Mouse (Mus musculus) gastrocnemius, postnatal 25 days (tissue): ENCODE measurements around the gene Arhgef6. TPM values are rescaled to one million over a fixed set of nuclear protein-coding genes. Genes with fewer than 3 reads are reported as not detected.

ENCODE experiments used
- DNase-seq: peaks from one replicate; pipeline ENCODE4 v3.0.0; 2022
- total RNA-seq, 2 experiments: library from RNA; stranded (reverse); gene quantifications; 1 replicate in 1 of 2; 2 replicates in 1 of 2; pipeline ENCODE4 v1.2.3; 2021

Arhgef6 gene
- total RNA-seq, 2 experiments from 2014 or later, result 66.2 to 87.9 TPM

DNA sequence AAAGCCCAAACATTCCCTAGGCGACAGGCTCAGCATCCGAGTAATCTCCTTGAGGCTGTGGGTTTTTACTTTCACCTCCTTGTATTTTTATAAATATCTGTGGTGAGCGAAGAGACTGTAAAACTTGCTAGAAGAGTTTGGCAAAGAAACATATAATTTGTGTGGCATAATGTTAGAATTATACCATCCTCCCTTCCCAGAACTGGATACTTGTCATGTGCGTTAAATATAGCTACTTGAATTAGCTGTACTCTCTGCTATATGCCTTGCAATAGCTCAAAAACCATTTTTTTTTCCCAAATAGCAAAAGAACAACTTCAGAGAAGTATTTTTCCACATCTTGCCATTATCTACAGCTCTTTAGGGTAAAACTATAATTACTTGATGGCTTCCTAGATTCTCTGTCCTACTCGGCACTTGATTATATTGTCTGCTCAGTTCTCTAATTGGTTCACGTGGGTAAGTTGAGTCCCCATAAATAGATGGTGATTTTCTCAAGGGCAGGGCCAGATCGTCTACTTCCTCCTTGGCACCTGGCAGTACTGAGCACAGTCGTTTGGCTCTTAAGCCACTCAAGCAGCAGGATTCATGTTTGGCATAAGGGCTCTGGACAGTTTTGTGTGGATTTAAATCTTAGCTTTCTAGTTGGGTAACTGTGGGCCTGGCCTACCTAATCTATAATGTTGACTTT lies 35.2 kb downstream of the Arhgef6 start:
- no peak for DNase-seq

DNA sequence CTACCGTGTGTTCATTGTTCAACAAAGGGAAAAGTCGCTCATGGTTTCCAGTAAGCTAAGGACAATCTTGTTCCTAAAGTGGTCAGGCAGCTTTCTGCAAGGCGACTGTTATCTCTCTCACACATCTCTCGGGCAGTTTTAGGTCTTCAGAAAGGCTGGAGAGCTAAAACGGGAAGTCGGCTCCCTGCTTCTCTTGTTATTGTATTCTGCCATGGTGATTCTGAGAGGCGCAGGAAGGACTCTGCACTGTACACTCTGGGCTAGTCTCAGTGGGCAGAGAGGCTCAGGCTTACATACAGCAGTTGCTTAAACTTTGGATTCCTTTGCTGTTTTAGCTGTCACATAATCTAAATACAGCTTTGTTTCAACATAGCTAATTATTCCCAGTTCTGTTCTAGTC lies 39.6 kb downstream of the Arhgef6 start:
- DNase-seq, result no peak

GRCm38 (mm10) chrX:57288458-57288857 lies 50.1 kb downstream of the Arhgef6 start:
- no peak for DNase-seq

DNA sequence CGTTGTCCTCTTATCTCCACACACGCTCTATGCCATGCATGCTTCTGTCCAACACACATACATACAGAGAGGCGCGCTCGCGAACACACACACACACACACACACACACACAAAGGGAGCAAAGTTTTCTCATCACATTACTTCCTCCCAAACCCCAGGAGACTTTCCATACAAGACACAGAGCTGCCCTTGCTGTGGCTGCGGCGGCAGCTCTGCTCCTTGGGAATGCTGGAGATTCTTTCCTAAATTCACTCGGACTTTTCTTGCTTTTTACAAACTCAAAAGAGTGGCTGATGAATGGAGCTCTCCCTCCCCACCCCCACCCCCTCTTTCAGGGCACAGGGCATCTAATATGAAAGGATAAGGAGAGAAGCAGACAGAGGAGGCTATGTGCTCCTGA lies 52.2 kb downstream of the Arhgef6 start:
- DNase-seq, result no peak

DNA sequence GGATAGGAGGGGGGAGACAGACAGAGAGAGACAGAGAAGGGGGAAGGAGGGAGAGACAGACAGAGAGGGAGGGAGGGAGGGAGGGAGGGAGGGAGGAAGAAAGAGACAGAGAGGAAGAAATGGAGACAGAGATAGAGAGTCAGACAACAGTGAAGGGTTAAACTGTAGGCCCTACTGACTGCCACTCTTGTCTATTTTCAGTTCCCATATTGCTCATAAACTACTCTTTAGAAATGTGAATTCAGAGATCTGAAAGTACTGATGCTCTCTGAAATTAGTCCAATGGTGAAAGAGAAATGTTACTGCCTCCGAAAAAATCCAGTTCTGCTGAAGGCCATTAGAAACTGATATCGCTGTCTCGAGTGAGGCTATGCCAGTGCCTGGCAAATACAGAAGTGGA lies 56.3 kb downstream of the Arhgef6 start:
- no peak for DNase-seq

DNA sequence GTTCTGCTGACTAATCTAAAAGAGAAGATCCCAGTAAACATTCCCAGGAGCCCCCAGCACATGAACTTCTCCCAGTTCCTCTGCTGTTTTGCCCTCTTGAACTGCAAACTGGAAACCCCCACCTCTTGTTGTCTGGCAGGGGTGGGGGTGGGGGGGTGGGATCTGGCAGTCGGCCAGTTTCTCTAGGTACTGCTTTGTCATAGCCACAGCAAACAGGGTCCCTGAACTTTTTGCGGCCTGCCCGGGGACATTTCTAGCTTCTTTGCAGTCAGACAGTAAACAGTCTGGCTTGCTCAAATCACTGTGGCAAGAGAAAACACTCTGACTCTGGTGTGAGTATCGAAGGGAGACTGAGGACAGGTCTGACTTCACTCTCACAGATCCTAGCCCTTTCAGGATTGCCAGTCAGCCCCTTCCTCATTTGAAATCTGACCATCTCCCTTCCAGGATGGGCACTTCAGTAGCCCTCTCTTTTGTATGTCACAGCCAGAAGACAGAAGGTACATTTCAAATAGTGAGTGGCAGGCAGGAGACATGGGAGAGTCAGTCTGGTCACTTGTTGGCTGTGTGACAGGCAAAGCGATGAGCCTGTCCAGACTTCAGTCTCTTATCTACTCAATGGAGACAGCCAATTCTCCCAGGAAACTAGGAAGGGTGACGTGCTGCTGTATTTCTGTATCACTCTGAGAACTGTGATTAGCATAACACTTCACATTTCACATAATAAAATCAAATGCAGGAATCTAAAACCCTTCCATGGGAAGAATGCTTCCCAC lies 60.8 kb downstream of the Arhgef6 start:
- no peak for DNase-seq

DNA sequence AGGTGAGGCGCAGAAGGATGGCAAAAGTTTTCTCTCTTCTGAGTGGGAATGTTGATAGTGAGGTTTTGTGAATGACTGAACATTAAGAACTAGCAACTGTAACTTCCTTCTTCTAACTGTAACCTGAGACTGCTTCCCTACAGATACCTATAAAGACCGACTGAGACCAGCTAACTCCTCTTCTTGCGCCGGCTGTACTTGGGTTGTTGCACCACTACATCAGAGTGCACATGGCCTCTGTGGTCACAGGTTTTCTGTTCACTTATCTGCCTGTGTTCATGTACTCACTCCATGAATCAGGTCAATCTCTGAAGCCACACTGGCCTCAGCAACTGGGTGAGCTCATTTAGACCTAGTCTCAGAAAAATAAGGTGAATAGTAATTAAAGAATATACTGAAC lies 75.0 kb downstream of the Arhgef6 start:
- DNase-seq, result no peak

GRCm38 (mm10) chrX:57260744-57261143 lies 77.8 kb downstream of the Arhgef6 start:
- DNase-seq, result no peak

DNA sequence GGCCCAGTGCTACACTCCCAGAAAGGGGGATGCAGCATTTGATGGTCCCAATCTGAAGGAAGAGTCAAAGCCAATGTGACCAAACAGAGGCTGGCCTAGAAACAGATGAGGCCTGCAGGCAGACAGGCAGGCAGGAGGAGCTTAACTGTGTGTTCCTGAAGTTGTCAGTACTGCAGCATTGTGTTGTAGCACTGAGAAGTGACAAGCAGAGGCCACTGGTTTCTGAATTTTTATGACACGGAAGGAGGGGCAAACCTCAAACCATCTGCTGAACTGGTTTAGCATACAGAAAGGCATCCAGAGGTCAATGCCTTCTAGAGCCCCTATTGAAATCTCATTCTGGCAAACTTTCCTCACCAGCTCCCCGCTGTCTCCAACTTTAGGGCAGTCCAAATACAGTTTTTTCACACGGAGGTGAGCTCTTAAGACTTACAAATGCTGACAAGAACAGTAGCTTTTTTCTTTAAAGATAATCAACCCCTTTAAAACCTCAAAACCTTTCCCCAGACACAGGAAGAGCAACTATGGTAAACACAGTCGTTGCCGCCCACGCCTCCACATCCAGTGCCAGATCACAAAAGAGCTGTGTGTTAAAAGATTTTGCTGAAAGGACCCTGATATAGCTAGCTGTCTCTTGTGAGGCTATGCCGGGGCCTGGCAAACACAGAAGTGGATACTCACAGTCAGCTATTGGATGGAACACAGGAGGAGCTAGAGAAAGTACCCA lies 85.0 kb downstream of the Arhgef6 start:
- no peak for DNase-seq

DNA sequence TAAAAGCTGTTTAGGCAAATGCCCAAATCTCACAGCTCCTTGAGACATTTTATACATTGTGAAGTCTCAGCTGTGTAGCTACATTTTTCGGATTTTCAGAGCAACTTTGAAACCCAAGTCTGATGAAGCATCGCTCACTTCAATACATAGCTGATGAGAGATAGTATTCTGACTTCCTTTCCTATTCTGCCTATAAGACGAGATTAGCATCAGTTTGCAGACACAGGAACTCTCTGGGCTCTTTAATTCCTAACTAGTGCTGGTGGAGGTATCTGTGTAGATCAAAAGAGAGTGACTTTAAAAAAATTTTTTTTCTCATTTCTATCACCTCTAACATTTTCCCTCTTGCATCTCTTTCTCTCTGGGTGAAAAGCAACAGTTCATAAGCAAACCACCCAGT lies 100.0 kb downstream of the Arhgef6 start:
- DNase-seq, result no peak

DNA sequence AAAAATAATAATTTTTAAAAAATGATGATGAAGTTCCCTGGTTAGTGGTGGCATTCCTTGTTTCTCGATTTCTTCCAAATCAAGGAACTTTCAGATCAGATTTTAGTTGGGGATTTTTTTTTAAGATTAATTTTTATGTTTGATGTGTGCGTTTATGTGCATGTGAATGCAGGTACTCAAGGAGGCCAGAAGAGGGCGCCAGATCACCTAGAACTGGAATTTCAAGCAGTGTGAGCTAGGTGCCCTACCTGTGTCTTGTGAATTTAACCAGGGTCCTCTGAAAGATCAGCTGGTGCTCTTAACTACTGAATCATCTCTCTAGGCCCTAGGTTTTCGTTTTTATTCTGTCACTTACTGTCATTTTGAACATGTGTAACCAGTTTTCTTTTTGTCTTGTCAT lies 102.5 kb downstream of the Arhgef6 start:
- DNase-seq, result no peak

DNA sequence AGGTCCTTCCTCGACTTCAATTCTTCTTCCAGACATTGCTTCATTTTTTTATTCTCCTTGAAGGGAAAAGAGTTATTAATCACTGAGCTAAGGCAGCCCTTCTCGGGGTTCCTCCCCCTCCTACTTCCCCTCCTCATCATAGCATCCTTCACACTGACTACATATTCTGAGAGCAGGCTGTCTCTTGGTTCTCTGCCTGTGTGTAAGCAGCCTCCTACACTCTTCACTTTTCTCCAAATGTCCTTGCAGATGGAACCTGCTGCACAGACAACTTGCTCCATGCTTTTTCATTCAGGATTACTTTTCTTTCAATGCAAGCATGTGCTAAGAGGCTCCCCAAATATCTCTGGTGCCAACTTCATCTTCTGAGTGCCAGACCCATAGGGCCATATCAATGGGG lies 104.9 kb downstream of the Arhgef6 start:
- no peak for DNase-seq

DNA sequence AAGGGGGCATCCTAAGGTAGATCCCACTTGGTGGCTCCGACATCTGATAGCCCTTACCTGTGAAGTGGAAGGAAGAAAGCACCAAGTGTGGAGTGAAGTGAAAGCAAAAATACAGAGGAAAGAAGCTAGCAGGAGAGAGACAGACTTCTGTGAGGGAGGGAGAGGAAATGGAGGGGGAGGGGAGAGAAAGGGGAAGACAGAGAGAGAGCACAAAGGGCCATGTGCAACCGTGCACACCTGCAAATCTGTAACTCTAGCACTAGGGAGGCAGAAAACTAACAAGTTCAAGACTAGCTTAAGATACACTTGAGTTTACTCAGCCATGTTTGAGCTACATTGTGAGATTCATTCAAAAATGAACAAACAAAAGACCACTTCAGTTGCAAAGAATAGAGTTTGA lies 110.4 kb downstream of the Arhgef6 start:
- DNase-seq, result no peak

DNA sequence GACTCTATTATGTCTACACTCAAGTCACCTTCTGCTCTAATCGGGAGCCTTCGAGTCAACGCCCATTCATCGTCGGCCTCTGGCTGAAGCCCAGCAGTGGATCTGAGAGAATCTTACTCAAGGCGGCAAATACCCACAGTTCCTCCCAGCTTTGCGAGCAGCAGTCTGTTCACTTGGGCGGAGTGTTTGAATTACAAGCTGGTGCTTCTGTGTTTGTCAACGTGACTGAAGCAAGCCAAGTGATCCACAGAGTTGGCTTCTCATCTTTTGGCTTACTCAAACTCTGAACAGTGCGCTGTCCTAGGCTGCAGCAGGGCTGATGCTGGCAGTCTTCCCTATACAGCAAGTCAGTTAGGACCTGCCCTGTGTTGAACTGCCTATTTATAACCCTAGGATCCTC lies 115.2 kb downstream of the Arhgef6 start:
- no peak for DNase-seq

DNA sequence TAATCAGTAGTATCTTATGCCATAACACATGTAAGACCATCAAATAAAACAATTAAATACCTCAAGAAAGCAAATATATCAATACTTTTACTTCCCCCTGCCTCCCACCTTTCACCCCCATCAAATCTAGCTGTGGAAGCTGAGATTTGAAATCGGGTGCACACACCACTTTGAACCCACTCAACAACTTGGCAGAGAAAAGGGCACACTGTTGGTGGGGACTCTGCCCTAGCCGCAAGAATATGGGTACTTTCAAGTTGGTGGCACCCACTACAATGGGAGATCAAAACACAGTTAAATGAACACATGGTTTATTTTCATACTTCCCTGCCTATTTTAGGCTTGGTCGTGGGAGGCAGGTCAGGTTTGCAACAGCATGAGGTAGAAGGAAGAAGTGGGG lies 116.6 kb downstream of the Arhgef6 start:
- no peak for DNase-seq

DNA sequence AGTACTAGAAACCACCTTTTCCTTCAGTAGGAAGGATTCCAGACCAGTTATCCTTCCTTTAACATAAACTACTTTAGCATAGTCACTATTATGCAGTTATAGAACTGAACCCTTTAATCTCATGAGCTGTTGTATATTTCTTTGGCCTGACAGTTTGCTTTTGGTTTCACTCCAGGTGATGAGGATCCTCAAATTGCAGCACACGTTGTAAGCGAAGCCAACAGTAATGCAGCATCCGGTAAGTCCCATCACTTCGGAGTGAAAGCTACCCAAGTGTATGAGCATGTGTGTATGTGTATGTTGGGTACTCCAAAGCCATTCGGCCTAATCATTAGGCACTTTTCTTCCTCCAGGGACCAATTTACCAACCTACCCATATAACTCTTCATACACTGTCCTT lies 119.0 kb downstream of the Arhgef6 start:
- no peak for DNase-seq

DNA sequence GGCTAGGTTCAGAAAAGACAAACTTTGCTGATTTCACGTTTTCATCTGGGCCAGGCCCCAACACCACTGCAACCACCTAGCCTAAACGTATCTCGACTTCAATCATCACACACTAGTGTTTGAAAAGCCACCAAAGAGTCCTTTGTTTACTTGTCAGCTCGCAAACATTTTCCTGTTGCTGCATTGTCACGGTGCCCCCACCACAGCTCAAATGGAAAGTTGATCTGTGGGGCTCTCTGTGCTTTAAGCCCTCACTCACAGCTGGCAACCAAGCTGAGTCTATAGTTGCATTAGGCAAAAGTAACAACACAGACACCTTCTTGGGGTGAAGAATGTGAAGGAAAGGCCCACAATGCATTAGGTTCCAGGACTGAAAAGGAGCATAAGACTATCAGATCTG lies 122.3 kb downstream of the Arhgef6 start:
- DNase-seq, result no peak

DNA sequence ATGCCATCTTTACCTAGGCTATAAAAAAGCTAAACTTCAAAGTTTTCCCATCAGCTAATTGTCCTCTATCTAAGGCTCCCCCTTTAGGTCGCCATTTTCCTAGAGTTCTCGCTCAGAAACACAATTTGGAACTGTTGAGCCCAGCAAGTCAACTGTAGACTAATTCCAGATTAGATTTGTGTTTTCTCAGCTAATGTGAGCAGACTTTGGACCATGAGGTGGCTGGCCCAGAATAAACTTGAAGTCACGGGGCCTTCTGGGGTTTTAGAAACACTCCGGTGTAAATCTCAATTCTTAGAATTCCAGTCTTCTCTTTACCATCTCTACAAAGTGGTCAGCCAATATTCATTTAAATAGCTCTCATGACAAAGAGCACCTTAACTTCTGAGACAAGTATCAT lies 123.0 kb downstream of the Arhgef6 start:
- DNase-seq, result no peak

DNA sequence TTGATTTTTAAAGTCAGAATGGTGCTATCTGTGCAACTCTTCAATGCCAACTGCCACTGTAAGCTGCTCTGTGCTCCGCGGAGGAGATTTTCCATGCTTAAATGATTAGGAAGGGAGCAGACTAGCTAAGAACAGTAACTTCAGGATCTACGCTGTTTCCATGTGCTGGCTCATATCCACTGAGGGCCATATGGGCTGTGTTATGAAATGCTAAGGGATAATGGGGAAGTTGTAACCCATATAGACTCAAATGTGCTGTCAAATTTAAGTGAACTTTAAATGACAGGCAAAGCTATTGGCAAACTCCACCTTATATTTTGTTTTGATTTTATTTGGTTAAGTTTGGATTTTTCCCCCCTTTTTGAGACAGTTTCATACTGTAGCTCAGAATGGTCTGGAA lies 125.7 kb downstream of the Arhgef6 start:
- DNase-seq, result no peak

GRCm38 (mm10) chrX:57211876-57212275 lies 126.7 kb downstream of the Arhgef6 start, which contains the start of gene Cd40lg:
Gene Cd40lg, plus strand, starts transcription at chrX:57212143.
- no peak for DNase-seq

DNA sequence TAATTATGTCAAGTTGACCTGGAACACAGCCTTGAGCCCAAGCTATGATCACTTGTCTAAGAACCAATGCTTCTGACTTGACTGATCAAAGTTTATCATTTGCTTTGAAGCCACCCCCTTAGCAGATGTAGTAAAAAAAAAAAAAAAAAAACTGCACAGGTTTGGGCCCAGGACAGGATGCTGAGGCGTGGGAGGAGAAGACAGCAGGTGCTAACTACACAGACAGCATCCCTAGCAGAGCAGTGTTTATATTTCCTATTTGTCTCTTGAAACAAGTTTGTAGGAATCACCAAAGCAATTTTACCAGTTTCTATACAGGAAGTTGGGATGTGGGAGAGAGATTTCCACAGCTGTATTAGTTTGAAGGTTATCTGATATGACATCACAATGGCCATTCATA lies 127.9 kb downstream of the Arhgef6 start:
- no peak for DNase-seq

DNA sequence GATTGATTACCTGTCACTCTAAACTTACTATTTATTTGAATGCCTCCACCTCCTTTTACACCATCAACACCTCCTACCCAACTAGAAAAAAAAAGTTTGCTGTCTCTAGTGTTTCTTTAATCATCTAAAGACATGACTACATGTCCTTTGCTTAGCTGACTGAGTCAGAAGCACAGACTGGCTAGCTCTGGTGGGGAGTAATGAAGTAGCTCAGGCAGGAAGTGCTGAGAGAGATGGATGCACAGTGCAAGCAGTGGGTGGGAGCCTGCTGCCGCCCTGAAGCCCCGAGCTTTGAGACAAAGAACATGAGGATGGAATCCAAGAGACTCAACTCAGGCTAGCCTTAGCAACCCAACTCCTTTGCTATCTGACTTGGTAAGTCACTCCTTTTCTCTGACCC lies 138.1 kb downstream of the Arhgef6 start:
- no peak for DNase-seq

DNA sequence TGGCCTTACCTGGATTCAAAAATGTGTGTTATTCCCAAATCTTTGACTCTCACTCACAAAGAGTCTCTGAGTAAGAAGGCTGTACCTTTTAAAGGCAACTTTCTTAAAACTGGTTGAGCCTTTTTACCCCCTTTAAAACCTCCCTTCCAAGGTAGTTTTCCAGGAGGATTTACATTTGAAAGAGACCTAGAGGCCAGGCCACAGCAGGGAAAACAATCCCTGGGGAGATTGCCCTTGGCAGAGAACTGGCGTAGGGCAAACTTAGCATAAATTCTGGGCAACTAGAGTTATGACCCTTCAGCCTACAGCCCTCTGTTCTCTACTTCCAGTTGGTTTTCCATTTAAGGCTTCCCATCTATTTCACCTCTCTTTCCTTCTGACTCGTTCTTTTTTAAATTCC lies 140.5 kb downstream of the Arhgef6 start:
- DNase-seq, result no peak
